Mouse (Mus musculus) right cerebral cortex, adult 18-20 months (tissue): ENCODE data around the gene Inka1.

ENCODE experiments used
- DNase-seq: peaks from one replicate; pipeline ENCODE4 v3.0.0; 2022; ENCODE audit warnings: mixed read lengths

Gene Inka1

GRCm38 (mm10) chr9:107983421-107983890 lies 2.2 kb downstream of the Inka1 start:
- DNase-seq, result peak; percentile 36

GRCm38 (mm10) chr9:107982681-107983346 lies 2.9 kb downstream of the Inka1 start, which contains the start of gene Gm20661:
Gene Gm20661, plus strand, starts transcription at chr9:107983058.
- DNase-seq, result no peak

- peak; percentile 64 for DNase-seq
Observed at GRCm38 (mm10) chr9:107981684-107982605, 3.7 kb downstream of the Inka1 start.

- no peak for DNase-seq
Observed at GRCm38 (mm10) chr9:107978815-107979214, 6.9 kb downstream of the Inka1 start.

- DNase-seq, result no peak
Observed at GRCm38 (mm10) chr9:107975399-107976386, 10.0 kb downstream of the Inka1 start, which contains the start of gene Uba7. Gene Uba7, plus strand, starts transcription at chr9:107975505.

- no peak for DNase-seq
Observed at GRCm38 (mm10) chr9:107974491-107975171, 11.0 kb downstream of the Inka1 start.

- DNase-seq, result no peak
Observed at GRCm38 (mm10) chr9:107971690-107972541, 13.8 kb downstream of the Inka1 start.

GRCm38 (mm10) chr9:107970311-107970710 lies 15.4 kb downstream of the Inka1 start:
- DNase-seq, result no peak

GRCm38 (mm10) chr9:107968531-107968930 lies 17.1 kb downstream of the Inka1 start:
- DNase-seq, result no peak

- no peak for DNase-seq
Observed at GRCm38 (mm10) chr9:107967437-107967836, 18.2 kb downstream of the Inka1 start.

- DNase-seq, result no peak
Observed at GRCm38 (mm10) chr9:107966676-107967075, 19.0 kb downstream of the Inka1 start.

GRCm38 (mm10) chr9:107964681-107965080 lies 21.0 kb downstream of the Inka1 start:
- no peak for DNase-seq

- DNase-seq, result peak; percentile 69
Observed at GRCm38 (mm10) chr9:107963700-107964099, 22.0 kb downstream of the Inka1 start.

GRCm38 (mm10) chr9:107962916-107963315 lies 22.8 kb downstream of the Inka1 start:
- no peak for DNase-seq

- DNase-seq, result peak; percentile 84
Observed at GRCm38 (mm10) chr9:107961881-107962280, 23.8 kb downstream of the Inka1 start.

GRCm38 (mm10) chr9:107961351-107961762 lies 24.3 kb downstream of the Inka1 start:
- peak; percentile 94 for DNase-seq

GRCm38 (mm10) chr9:107960928-107961327 lies 24.8 kb downstream of the Inka1 start:
- DNase-seq, result no peak

GRCm38 (mm10) chr9:107959896-107960295 lies 25.8 kb downstream of the Inka1 start:
- no peak for DNase-seq

- no peak for DNase-seq
Observed at GRCm38 (mm10) chr9:107957141-107957540, 28.5 kb downstream of the Inka1 start.

GRCm38 (mm10) chr9:107955613-107956289 lies 29.9 kb downstream of the Inka1 start:
- no peak for DNase-seq
